Mouse (Mus musculus): ENCODE measurements at regions not wholly inside any gene's neighbourhood (a gene's known extent, or its start where the extent isn't known, plus 50 kb on each side); places are given as distances from the start of the nearest gene placed in this dataset.
"Not testable (repeated sequence)": the region's sequence is repeated elsewhere in the genome, so short reads cannot be mapped to it uniquely, and the experiment has no call there.

DNA sequence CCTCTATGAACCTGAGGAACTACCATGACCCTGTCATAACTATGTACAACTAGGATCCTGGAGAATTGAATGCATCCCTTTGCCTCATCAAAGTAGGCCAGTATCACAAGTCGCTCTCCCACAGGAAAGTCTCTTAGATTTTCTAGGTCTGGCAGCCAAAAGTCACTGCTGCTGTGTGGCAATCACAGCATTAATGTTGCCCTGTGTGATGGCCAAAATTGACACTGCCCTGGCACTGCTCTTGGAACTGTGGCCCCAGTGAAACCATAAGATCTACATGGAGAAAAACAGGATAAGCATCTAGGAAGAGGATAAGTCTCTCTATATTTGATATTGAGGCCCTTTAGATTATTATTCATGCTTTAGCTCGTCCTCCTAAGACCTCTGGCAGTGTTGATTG, 465.7 kb downstream of the Adam6a start:
- no peak for DNase-seq

DNA sequence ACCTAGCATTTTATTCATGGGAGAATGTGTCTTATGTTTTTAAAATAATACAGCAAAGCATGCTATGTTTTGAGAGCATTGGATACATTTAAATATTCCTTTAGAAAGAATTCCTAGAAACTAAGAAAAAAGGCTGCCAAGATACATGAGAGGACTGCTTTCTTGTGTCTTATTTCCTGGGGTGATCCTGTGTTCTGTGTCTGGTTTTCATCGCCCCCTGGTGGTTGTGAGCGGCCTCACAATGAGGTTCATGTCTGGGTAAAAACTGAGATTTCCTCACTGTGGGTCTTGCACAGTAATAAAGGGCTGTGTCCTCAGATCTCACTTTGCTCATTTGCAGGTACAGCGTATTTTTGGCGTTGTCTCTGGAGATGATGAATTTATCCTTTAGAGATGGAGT, 469.2 kb downstream of the Adam6a start:
- DNase-seq = peak; percentile 28 to 61

DNA sequence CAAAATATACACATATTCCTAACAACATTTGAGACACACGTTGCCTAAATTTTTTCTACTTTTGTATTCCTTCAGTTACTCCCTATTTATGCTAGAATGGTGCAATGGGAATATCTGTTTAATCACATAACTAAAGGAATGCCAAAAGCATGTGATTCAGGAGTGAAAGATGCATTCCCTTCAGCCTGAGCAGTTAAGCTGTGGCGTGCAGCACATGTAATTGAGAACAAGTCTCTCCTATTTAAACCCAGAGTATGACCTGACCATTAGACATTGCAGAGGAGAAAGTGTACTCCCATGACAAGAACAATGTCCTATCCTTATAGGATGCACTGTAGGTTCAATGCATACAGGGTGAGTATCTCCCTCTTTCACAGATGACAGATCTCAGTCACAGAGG, 493.3 kb downstream of the Adam6a start:
- not testable (repeated sequence) for DNase-seq

DNA sequence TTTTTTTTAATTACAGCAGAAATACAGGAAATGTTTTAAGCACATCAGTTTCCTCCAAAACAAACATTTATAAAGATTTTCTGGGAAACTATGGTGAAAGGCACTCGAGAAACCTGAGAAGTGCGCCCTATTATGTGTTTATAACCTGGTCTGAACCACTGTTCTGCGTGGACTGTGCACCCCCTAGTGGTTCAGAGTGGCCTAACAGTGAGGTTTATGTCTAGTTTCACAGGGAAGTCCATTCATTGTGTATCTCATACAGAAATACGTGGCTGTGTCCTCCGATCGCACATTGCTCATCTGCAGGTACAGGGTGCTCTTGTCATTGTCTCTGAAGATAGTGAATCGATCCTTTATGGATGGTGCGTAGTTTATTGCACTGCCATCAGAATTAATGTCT, 504.3 kb downstream of the Adam6a start:
- not testable (repeated sequence) for DNase-seq

DNA sequence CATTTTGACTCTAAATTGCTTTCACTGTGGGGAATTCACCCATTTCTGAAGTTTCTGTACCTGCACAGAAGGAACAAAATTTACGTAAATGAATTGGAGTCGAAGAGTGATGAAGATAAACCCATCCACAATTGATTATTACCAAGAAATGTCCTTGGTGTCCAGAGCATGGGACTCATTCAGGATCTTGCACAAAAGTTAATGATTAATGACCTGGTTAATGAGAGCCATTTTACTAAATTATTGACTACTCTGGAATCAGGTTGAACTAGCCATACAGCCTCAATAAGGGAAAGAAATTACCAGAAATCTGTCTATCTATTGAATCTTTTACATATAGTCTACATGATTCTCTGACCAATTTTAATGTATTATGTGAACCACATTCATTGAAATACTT, 509.6 kb downstream of the Adam6a start:
- DNase-seq = no peak

DNA sequence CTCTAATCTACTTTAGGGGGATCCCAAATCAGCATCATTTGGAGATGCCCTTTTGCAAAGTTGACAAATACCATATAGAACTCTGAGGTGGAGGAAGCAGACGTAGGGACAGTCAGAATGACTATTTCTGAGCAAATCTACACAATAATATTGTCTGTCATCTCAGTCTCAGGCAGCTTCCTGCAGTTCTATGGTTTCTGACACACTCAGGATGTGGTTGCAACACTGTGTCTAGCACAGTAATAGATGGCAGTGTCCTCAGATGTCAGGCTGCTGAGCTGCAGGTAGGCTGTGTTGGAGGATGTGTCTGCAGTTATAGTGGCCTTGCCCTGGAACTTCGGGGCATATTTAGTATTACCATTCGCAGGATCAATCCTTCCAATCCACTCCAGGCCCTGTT, 515.9 kb downstream of the Adam6a start:
- no peak for DNase-seq

DNA sequence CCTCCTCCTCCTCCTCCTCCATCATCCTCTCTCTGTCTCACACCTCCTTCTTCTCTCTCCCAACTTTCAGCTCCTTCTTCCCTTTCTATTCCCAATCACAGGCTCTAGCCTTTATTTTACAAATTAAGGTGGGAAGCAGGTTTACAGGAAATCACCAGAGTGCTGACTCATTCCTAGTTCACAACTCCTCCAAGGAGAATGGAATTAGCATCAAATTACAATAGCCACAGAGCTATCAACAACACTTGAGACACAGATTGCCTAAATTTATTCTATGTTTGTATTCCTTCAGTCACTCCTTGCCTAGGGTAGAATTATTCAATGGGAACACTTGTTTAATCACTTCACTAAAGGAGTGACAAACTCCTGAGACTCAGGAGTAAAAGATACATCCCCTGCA, 523.5 kb downstream of the Adam6a start:
- DNase-seq = no peak

DNA sequence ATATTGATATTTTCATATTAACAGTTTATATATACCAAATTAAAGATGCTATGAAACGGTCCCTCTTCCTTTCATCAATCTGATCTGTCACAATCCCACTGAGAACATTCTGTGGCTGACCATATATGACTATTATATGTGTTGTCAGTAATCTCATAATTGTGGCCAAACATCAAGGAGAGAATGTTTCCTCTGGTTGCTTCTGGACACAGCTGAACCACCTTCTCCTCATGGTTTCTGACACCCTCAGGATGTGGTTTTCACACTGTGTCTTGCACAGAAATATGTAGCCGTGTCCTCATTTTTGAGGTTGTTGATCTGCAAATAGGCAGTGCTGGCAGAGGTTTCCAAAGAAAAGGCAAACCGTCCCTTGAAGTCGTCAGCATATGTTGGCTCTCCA, 565.0 kb downstream of the Adam6a start:
- DNase-seq = peak in 1 of 2 experiments; percentile 3

DNA sequence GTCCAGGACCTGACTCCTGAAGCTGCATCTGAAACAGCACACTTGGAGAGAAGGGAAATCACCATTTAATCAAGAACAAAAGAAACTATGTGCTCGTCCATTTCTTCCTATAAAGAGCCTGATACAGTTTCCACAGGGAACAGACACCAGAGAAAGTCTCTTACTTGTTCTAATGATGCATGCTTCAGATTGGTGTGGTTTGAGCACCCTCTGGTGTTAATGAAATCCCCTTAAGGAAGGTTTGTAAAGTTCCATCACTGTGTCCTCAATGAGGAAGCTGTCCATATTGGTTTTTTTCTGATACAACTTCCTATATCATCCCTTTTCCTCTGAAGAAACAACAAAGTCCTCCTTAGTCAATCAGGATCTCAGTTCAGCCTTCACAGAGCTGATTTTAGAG, 591.2 kb downstream of the Adam6a start:
- no peak for DNase-seq

DNA sequence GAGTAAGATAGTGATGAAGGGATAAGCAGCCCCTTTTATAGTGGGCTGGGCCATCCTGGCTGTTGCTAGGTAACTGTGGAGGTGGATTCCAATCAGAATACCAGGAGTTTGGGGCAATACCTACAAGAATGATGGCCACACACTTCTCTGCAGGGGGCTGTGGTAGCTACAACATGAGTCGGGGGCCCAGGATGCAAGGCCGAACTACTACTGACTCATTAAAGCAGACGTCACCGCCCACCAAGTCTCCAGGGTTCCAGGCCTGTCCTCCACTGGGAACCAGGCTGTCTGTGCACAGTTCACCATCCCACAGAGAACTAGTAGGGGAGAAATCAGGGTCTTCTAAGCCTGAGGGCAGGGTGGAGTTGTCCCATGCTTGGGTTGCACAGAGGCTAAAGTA, 605.1 kb downstream of the Adam6a start:
- DNase-seq = no peak

DNA sequence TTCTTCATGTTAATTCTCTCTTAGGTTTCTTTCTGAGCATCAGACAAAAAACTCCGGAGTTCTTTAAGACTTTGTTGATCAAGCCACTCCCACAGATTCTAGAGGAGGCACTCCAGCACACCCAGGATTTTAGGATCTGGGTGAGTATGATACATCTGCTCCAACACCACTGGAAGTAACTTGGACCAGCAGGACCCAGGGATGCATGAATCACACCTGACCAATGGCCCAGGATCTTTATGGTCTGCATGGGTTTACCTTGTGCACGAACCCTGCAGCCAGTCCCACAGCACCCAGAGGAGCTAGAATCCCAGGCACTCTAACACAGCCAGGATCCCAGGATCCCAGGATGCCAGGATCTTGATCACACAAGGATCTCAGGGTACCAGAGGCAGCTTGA, 628.6 kb downstream of the Adam6a start:
- DNase-seq = no peak

DNA sequence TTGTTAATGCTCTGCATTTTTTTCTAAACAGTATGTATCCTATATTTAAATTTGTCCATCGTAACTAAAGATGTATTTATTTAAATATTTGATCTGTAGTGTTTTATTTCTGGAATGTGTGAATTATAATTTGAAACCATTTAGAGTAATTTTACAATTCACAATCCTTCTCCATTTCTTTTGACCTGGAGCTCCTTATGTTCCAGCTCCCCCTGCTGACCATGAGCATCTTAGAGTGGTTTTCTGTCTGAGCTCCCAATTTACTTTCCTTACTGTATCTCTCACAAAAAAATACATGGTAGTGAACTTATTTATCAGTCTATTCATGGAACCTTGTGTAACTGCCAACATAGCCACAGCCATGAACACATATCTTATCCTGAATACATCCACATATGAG, 655.8 kb downstream of the Adam6a start:
- DNase-seq = no peak

DNA sequence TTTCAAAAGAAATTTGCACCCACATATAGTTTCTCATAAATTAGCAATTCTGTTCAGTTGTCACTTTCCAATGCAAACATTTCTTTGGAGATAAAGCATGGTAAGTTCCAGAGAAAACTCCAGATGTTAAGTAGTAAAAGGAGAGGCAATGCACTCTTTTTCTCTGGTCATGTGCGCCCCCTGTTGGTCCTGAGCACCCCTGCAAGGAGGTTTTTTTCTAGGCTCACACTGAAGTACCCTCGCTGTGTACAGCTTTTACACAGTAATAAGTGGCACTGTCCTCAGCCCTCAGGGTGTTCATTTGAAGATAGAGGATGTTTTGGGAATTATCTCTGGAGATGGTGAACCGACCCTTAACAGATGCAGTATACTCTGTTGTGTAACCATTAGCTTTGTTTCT, 678.8 kb downstream of the Adam6a start:
- DNase-seq = no peak

Measured in heart, adult 18-20 months (tissue).